Mouse (Mus musculus) lung, embryonic 14.5 days (tissue): ENCODE data around the gene Abcc12. TPM values are rescaled to one million over a fixed set of nuclear protein-coding genes. Genes with fewer than 3 reads are reported as not detected.

ENCODE experiments used
- ATAC-seq: fragments of 200-750 bp; cut with Nextera tagmentation; 2 replicates; pipeline ENCODE4 v1.8.0; 2017; ENCODE audit warnings: mild to moderate bottlenecking, moderate TSS enrichment, moderate library complexity; ENCODE audit not compliant: insufficient read depth
- DNase-seq: peaks from one replicate; pipeline ENCODE4 v3.0.0-alpha.2; 2015
- H3K27ac ChIP-seq: fragments of 300-500 bp; sonication (generic); 2 replicates; pipeline ENCODE4 v1.5.1; 2014; ENCODE audit warnings: low read depth, mild to moderate bottlenecking, moderate library complexity
- H3K27me3 ChIP-seq: fragments of 300-500 bp; sonication (generic); 2 replicates; pipeline ENCODE4 v1.6.1; 2014; ENCODE audit warnings: low read length, control low read depth; ENCODE audit not compliant: insufficient read depth
- H3K36me3 ChIP-seq: fragments of 300-500 bp; sonication (generic); 2 replicates; pipeline ENCODE4 v1.6.1; 2014; ENCODE audit warnings: control low read depth; ENCODE audit not compliant: insufficient read depth
- H3K4me1 ChIP-seq: fragments of 300-500 bp; sonication (generic); 2 replicates; pipeline ENCODE4 v1.6.1; 2014; ENCODE audit warnings: antibody characterized with exemption, control low read depth; ENCODE audit not compliant: insufficient read depth
- H3K4me2 ChIP-seq: fragments of 300-500 bp; sonication (generic); 2 replicates; pipeline ENCODE4 v1.6.1; 2014; ENCODE audit warnings: mild to moderate bottlenecking
- H3K4me3 ChIP-seq: fragments of 300-500 bp; sonication (generic); 2 replicates; pipeline ENCODE4 v1.5.1; 2014; ENCODE audit warnings: low read depth, low read length
- H3K9ac ChIP-seq: fragments of 300-500 bp; sonication (generic); 2 replicates; pipeline ENCODE4 v1.6.1; 2014
- H3K9me3 ChIP-seq: fragments of 300-500 bp; sonication (generic); 2 replicates; pipeline ENCODE4 v1.6.1; 2016; ENCODE audit warnings: low read depth, low read length, control low read depth
- CTCF ChIP-seq: IDR thresholded peaks from 2 replicates; pipeline ENCODE4 v1.5.1; 2016; ENCODE audit warnings: antibody characterized with exemption, low read depth
- WGBS: fragments of 180-500 bp; shearing (Covaris S2); extraction: QIAGEN DNeasy Blood & Tissue Kit; methylation state at CpG from one replicate; pipeline ENCODE4 v1.1.7; 2014; 5-methylcytosine and 5-hydroxymethylcytosine counted together
- polyA plus RNA-seq: library from polyadenylated mRNA; unstranded; fragments of >200 nt; fragmentation: Nextera tagmentation; extraction: Ambion mirVana; gene quantifications from 2 replicates; pipeline ENCODE4 v1.2.1, GENCODE M21; 2014

Gene Abcc12
- polyA plus RNA-seq, 1 experiment from 2014 or later = not detected

- H3K9me3 ChIP-seq = no peaks in the 10 kb centered on the region
- H3K4me3 ChIP-seq = no peak overlapping the region
- no peak overlapping the region for H3K27ac ChIP-seq
- 82% methylated on average over 1 of the region's 1 CpGs for WGBS
- H3K27me3 ChIP-seq = no peaks in the 10 kb centered on the region
- no peaks in the 10 kb centered on the region for H3K36me3 ChIP-seq
- H3K9ac ChIP-seq = no peak overlapping the region
- no peak overlapping the region for H3K4me2 ChIP-seq
- no peaks in the 10 kb centered on the region for H3K4me1 ChIP-seq
- ATAC-seq (no peak), DNase-seq (no peak)
- TF ChIP-seq CTCF = no peak
These were observed 98.4 kb downstream of the Abcc12 start for GRCm38 (mm10) chr8:86482116-86482515.

GRCm38 (mm10) chr8:86475711-86476438 is 104.6 kb downstream of the Abcc12 start:
- Histone ChIP-seq H3K9ac (no peak overlapping the region), H3K27ac (no peak overlapping the region), H3K36me3 (no peaks in the 10 kb centered on the region), H3K9me3 (no peaks in the 10 kb centered on the region), H3K4me3 (no peak overlapping the region), H3K4me1 (no peaks in the 10 kb centered on the region), H3K4me2 (no peak overlapping the region), H3K27me3 (no peaks in the 10 kb centered on the region)
- TF ChIP-seq CTCF = peak; percentile 75
- peak; percentile 64 for DNase-seq
- ATAC-seq = peak; percentile 62; the same call in 1 of the 2 replicates
- WGBS = 43% methylated on average over 9 of the region's 9 CpGs

- WGBS = 70% methylated on average over 4 of the region's 4 CpGs
- H3K36me3 ChIP-seq = no peaks in the 10 kb centered on the region
- H3K27ac ChIP-seq = no peak overlapping the region
- no peaks in the 10 kb centered on the region for H3K27me3 ChIP-seq
- H3K4me1 ChIP-seq = no peaks in the 10 kb centered on the region
- DNase-seq = no peak
- no peak overlapping the region for H3K9ac ChIP-seq
- ATAC-seq = no peak
- no peak overlapping the region for H3K4me2 ChIP-seq
- H3K4me3 ChIP-seq = no peak overlapping the region
- no peaks in the 10 kb centered on the region for H3K9me3 ChIP-seq
- no peak for TF ChIP-seq CTCF
These were observed 106.0 kb downstream of the Abcc12 start for GRCm38 (mm10) chr8:86474461-86474860.

- Histone ChIP-seq H3K36me3 (no peaks in the 10 kb centered on the region), H3K4me3 (no peak overlapping the region), H3K9me3 (no peaks in the 10 kb centered on the region), H3K27me3 (no peaks in the 10 kb centered on the region), H3K4me1 (no peaks in the 10 kb centered on the region), H3K4me2 (no peak overlapping the region), H3K27ac (no peak overlapping the region), H3K9ac (no peak overlapping the region)
- no peak for ATAC-seq
- WGBS = 60% methylated on average over 6 of the region's 6 CpGs
- TF ChIP-seq CTCF = no peak
- no peak for DNase-seq
These were observed 107.4 kb downstream of the Abcc12 start for GRCm38 (mm10) chr8:86473121-86473520.

- no peak overlapping the region for H3K27ac ChIP-seq
- ATAC-seq (no peak), DNase-seq (no peak)
- no peak overlapping the region for H3K9ac ChIP-seq
- H3K4me1 ChIP-seq = no peaks in the 10 kb centered on the region
- H3K36me3 ChIP-seq = no peaks in the 10 kb centered on the region
- H3K4me2 ChIP-seq = no peak overlapping the region
- H3K4me3 ChIP-seq = no peak overlapping the region
- WGBS = 73% methylated on average over 2 of the region's 2 CpGs
- no peaks in the 10 kb centered on the region for H3K9me3 ChIP-seq
- no peaks in the 10 kb centered on the region for H3K27me3 ChIP-seq
- no peak for TF ChIP-seq CTCF
These were observed 109.8 kb downstream of the Abcc12 start for GRCm38 (mm10) chr8:86470717-86471116.

GRCm38 (mm10) chr8:86463215-86463614 is 117.3 kb downstream of the Abcc12 start:
- Histone ChIP-seq H3K4me2 (no peak overlapping the region), H3K9me3 (no peaks in the 10 kb centered on the region), H3K9ac (no peak overlapping the region), H3K4me3 (no peak overlapping the region), H3K27ac (no peak overlapping the region), H3K36me3 (no peaks in the 10 kb centered on the region), H3K27me3 (no peaks in the 10 kb centered on the region), H3K4me1 (no peaks in the 10 kb centered on the region)
- WGBS = 95% methylated on average over 2 of the region's 2 CpGs
- DNase-seq (no peak), ATAC-seq (no peak)
- TF ChIP-seq CTCF = no peak

GRCm38 (mm10) chr8:86460372-86460771 is 120.1 kb downstream of the Abcc12 start:
- DNase-seq (no peak), ATAC-seq (no peak)
- H3K9me3 ChIP-seq = no peaks in the 10 kb centered on the region
- H3K4me2 ChIP-seq = no peak overlapping the region
- H3K9ac ChIP-seq = no peak overlapping the region
- no peaks in the 10 kb centered on the region for H3K36me3 ChIP-seq
- WGBS = 89% methylated on average over 5 of the region's 5 CpGs
- H3K27me3 ChIP-seq = no peaks in the 10 kb centered on the region
- no peak overlapping the region for H3K27ac ChIP-seq
- no peaks in the 10 kb centered on the region for H3K4me1 ChIP-seq
- no peak for TF ChIP-seq CTCF
- no peak overlapping the region for H3K4me3 ChIP-seq
